Mouse (Mus musculus) embryonic facial prominence, embryonic 12.5 days (tissue): ENCODE measurements around the gene Sdccag8. TPM values are rescaled to one million over a fixed set of nuclear protein-coding genes. Genes with fewer than 3 reads are reported as not detected.
"Not testable (repeated sequence)": the region's sequence is repeated elsewhere in the genome, so short reads cannot be mapped to it uniquely, and the experiment has no call there.

Source experiments
- ATAC-seq: fragments of 200-750 bp; cut with Nextera tagmentation; 2 replicates; pipeline ENCODE4 v1.8.0; 2017; ENCODE audit not compliant: insufficient number of reproducible peaks, insufficient read depth, low FRiP score, low TSS enrichment
- H3K27ac ChIP-seq: fragments of 300-500 bp; sonication (generic); 2 replicates; pipeline ENCODE4 v1.5.1; 2016; ENCODE audit warnings: mild to moderate bottlenecking
- H3K27me3 ChIP-seq: fragments of 300-500 bp; sonication (generic); 2 replicates; pipeline ENCODE4 v1.6.1; 2016; ENCODE audit warnings: mild to moderate bottlenecking, moderate library complexity
- H3K36me3 ChIP-seq: fragments of 300-500 bp; sonication (generic); 2 replicates; pipeline ENCODE4 v1.6.1; 2016; ENCODE audit warnings: mild to moderate bottlenecking
- H3K4me1 ChIP-seq: fragments of 300-500 bp; sonication (generic); 2 replicates; pipeline ENCODE4 v1.6.1; 2016
- H3K4me2 ChIP-seq: fragments of 300-500 bp; sonication (generic); replicated peaks from 2 replicates; pipeline ENCODE4 v1.6.1; 2016; ENCODE audit warnings: mild to moderate bottlenecking, moderate library complexity
- H3K4me3 ChIP-seq: fragments of 300-500 bp; sonication (generic); 2 replicates; pipeline ENCODE4 v1.5.1; 2016; ENCODE audit warnings: mild to moderate bottlenecking
- H3K9ac ChIP-seq: fragments of 300-500 bp; sonication (generic); 2 replicates; pipeline ENCODE4 v1.6.1; 2016; ENCODE audit warnings: mild to moderate bottlenecking, moderate library complexity
- H3K9me3 ChIP-seq: fragments of 300-500 bp; sonication (generic); 2 replicates; pipeline ENCODE4 v1.6.1; 2016; ENCODE audit warnings: mild to moderate bottlenecking, moderate library complexity
- WGBS: fragments of 180-500 bp; shearing (Covaris S2); methylation state at CpG from one replicate; pipeline ENCODE4 v1.1.7; 2016; 5-methylcytosine and 5-hydroxymethylcytosine counted together
- polyA plus RNA-seq: library from polyadenylated mRNA; unstranded; fragments of >200 nt; fragmentation: Nextera tagmentation; extraction: Ambion mirVana; gene quantifications from 2 replicates; pipeline ENCODE4 v1.2.1, GENCODE M21; 2016

The Sdccag8 gene
- polyA plus RNA-seq, 1 experiment from 2014 or later: 17.0 TPM

GRCm38 (mm10) chr1:176832071-176832470 is 17.6 kb downstream of the Sdccag8 start:
- H3K36me3 ChIP-seq: no peaks in the 10 kb centered on the region
- no peak overlapping the region for H3K4me2 ChIP-seq
- no peak overlapping the region for H3K4me3 ChIP-seq
- 77% methylated on average over 2 of the region's 2 CpGs for WGBS
- 0 out of 2 replicates have a peak, but pooled peaks cover 8% of the 10 kb centered on the region for H3K4me1 ChIP-seq
- H3K27me3 ChIP-seq: 0 out of 2 replicates have a peak, but pooled peaks cover 3% of the 10 kb centered on the region
- H3K9ac ChIP-seq: no peak overlapping the region
- H3K9me3 ChIP-seq: no peaks in the 10 kb centered on the region
- H3K27ac ChIP-seq: no peak overlapping the region
- no peak for ATAC-seq

DNA sequence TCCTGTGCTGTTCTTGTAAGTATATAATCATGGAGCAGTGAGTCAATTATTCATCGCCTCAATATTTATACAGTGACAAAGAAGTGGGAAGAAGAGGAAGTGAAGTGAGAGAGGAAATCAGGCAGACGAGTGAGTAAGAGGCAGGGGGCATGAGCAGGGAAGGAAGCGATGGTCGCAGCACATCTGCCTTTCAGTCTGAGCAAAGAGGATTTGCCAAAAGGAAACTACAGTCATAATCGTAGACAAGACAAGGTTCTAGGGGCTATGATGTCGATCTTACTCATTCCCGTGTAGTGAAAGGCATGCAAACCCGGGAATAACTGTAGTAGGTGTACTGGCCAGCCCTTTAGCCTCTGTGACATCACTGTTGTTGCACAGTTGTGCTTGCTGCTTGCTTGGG is 18.1 kb downstream of the Sdccag8 start:
- H3K4me3 ChIP-seq: no peak overlapping the region
- H3K27me3 ChIP-seq: 0 out of 2 replicates have a peak, but pooled peaks cover 3% of the 10 kb centered on the region
- 0 out of 2 replicates have a peak, but pooled peaks cover 8% of the 10 kb centered on the region for H3K4me1 ChIP-seq
- no peaks in the 10 kb centered on the region for H3K36me3 ChIP-seq
- no peaks in the 10 kb centered on the region for H3K9me3 ChIP-seq
- no peak overlapping the region for H3K4me2 ChIP-seq
- no peak for ATAC-seq
- H3K27ac ChIP-seq: no peak overlapping the region
- H3K9ac ChIP-seq: no peak overlapping the region
- 82% methylated on average over 8 of the region's 8 CpGs for WGBS

- H3K4me1 ChIP-seq: 0 out of 2 replicates have a peak, but pooled peaks cover 8% of the 10 kb centered on the region
- H3K27me3 ChIP-seq: 0 out of 2 replicates have a peak, but pooled peaks cover 3% of the 10 kb centered on the region
- no peaks in the 10 kb centered on the region for H3K9me3 ChIP-seq
- H3K9ac ChIP-seq: no peak overlapping the region
- no peak overlapping the region for H3K4me2 ChIP-seq
- no peak overlapping the region for H3K4me3 ChIP-seq
- no peak for ATAC-seq
- no peaks in the 10 kb centered on the region for H3K36me3 ChIP-seq
- H3K27ac ChIP-seq: no peak overlapping the region
These were observed 18.8 kb downstream of the Sdccag8 start for GRCm38 (mm10) chr1:176833257-176833656.

- ATAC-seq: no peak
- H3K4me2 ChIP-seq: no peak overlapping the region
- no peaks in the 10 kb centered on the region for H3K9me3 ChIP-seq
- H3K36me3 ChIP-seq: no peaks in the 10 kb centered on the region
- no peak overlapping the region for H3K27ac ChIP-seq
- H3K4me3 ChIP-seq: no peak overlapping the region
- H3K4me1 ChIP-seq: 0 out of 2 replicates have a peak, but pooled peaks cover 8% of the 10 kb centered on the region
- 77% methylated on average over 3 of the region's 3 CpGs for WGBS
- 0 out of 2 replicates have a peak, but pooled peaks cover 3% of the 10 kb centered on the region for H3K27me3 ChIP-seq
- no peak overlapping the region for H3K9ac ChIP-seq
These were observed 19.5 kb downstream of the Sdccag8 start for GRCm38 (mm10) chr1:176833948-176834347.

DNA sequence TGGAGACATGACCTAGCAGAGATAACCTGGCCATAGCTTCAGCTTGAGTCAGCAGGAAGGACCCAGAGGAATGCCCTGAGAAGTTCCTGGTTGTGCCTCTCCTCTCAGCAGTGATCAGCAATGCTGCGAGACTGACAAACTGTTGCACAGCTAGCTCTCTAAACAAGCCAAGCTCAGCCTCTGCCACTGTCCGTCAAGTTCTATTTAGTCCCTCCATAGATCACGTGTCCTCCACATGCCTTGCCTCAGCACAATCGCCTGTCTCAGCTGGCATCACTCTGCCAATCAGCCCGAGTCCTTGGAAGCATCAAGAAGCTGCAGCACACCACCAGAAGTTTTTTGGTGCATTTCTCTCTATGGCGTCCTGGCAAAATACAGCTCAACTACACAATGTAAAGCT is 20.4 kb downstream of the Sdccag8 start:
- H3K27ac ChIP-seq: no peak overlapping the region
- H3K4me3 ChIP-seq: peak overlapping the region; percentile 42; the same call in 1 of the 2 replicates
- 0 out of 2 replicates have a peak, but pooled peaks cover 8% of the 10 kb centered on the region for H3K4me1 ChIP-seq
- no peaks in the 10 kb centered on the region for H3K36me3 ChIP-seq
- WGBS: 54% methylated on average over 6 of the region's 6 CpGs
- H3K4me2 ChIP-seq: peak overlapping the region; percentile 92; the same call in 1 of the 2 replicates
- no peaks in the 10 kb centered on the region for H3K9me3 ChIP-seq
- H3K27me3 ChIP-seq: 0 out of 2 replicates have a peak, but pooled peaks cover 3% of the 10 kb centered on the region
- ATAC-seq: no peak
- no peak overlapping the region for H3K9ac ChIP-seq

GRCm38 (mm10) chr1:176835501-176836294 is 21.2 kb downstream of the Sdccag8 start:
- no peaks in the 10 kb centered on the region for H3K36me3 ChIP-seq
- H3K27me3 ChIP-seq: 0 out of 2 replicates have a peak, but pooled peaks cover 3% of the 10 kb centered on the region
- no peak overlapping the region for H3K27ac ChIP-seq
- no peak; the same call in 1 of the 2 replicates for ATAC-seq
- peak overlapping the region; percentile 58 for H3K9ac ChIP-seq
- 2% methylated on average over 41 of the region's 41 CpGs for WGBS
- no peaks in the 10 kb centered on the region for H3K9me3 ChIP-seq
- 0 out of 2 replicates have a peak, but pooled peaks cover 8% of the 10 kb centered on the region for H3K4me1 ChIP-seq
- peak overlapping the region; percentile 92 for H3K4me2 ChIP-seq
- peak overlapping the region; percentile 42 for H3K4me3 ChIP-seq

- H3K27me3 ChIP-seq, H3K9ac ChIP-seq, H3K27ac ChIP-seq, H3K9me3 ChIP-seq, H3K4me2 ChIP-seq, H3K4me3 ChIP-seq, H3K36me3 ChIP-seq, ATAC-seq, H3K4me1 ChIP-seq: not testable (repeated sequence)
- WGBS: 74% methylated on average over 7 of the region's 7 CpGs
These were observed 22.1 kb downstream of the Sdccag8 start for GRCm38 (mm10) chr1:176836562-176836961.

DNA sequence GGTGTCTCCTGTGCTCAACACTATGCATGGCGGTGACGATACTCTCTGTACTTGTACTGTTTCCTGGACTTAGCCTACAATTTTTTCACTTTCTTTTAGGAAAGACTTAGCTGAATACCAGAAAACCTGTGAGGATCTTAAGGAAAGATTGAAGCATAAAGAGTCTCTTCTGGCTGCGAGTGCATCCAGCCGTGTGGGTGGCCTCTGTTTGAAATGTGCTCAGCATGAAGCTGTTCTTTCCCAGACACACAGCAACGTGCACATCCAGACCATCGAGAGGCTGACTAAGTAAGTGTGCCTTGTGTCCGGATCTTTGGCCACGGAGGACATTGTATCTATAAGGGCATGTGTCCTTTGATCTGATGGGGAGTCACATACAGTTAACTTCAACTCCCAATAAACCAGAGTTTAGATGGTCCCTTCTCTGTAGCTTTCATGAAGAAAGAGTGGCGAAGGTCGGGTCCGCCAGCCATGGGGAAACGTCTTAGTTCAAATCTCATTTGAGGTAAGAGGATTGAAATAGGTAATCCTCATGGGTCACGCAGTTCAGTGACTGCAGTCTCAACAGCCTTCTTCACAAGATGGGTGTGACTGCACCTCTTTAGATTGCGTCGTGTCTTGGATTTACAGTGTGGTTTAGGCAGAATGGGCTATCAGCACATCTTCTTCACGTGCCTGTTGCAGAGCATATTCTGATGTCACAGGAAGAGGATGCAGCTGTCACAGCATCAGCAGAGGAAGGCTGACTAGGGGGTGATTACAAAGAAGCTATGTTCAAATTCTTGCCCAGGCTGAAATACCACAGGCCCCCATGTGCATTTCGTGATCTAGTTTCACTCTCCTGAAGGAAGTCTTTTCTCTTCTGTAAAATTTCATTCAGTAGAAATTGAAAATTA is 30.9 kb downstream of the Sdccag8 start:
- Histone ChIP-seq H3K9ac (no peak overlapping the region), H3K4me2 (no peak overlapping the region), H3K27ac (no peak overlapping the region), H3K36me3 (peaks cover 6% of the 10 kb centered on the region; the same call in 1 of the 2 replicates), H3K4me3 (no peak overlapping the region), H3K27me3 (no peaks in the 10 kb centered on the region), H3K4me1 (no peaks in the 10 kb centered on the region), H3K9me3 (no peaks in the 10 kb centered on the region)
- WGBS: 76% methylated on average over 17 of the region's 17 CpGs
- no peak for ATAC-seq

GRCm38 (mm10) chr1:176847118-176847859 is 32.8 kb downstream of the Sdccag8 start:
- no peak for ATAC-seq
- WGBS: 84% methylated on average over 10 of the region's 10 CpGs
- H3K27ac ChIP-seq: no peak overlapping the region

GRCm38 (mm10) chr1:176848613-176849290 is 34.3 kb downstream of the Sdccag8 start:
- H3K36me3 ChIP-seq: peaks cover 12% of the 10 kb centered on the region; the same call in 1 of the 2 replicates
- no peak overlapping the region for H3K4me2 ChIP-seq
- H3K4me1 ChIP-seq: no peaks in the 10 kb centered on the region
- ATAC-seq: no peak
- H3K4me3 ChIP-seq: no peak overlapping the region
- H3K27me3 ChIP-seq: no peaks in the 10 kb centered on the region
- WGBS: 66% methylated on average over 11 of the region's 11 CpGs
- 0 out of 2 replicates have a peak, but pooled peaks cover 5% of the 10 kb centered on the region for H3K9me3 ChIP-seq
- no peak overlapping the region for H3K27ac ChIP-seq
- H3K9ac ChIP-seq: no peak overlapping the region

More at GRCm38 (mm10) chr1:176847118-176847859, 32.8 kb downstream of the Sdccag8 start:
- no peak overlapping the region for H3K4me3 ChIP-seq
- H3K4me2 ChIP-seq: no peak overlapping the region
- peaks cover 7% of the 10 kb centered on the region; the same call in 1 of the 2 replicates for H3K36me3 ChIP-seq
- no peaks in the 10 kb centered on the region for H3K27me3 ChIP-seq
- H3K9me3 ChIP-seq: 0 out of 2 replicates have a peak, but pooled peaks cover under 1% of the 10 kb centered on the region
- H3K4me1 ChIP-seq: no peaks in the 10 kb centered on the region
- H3K9ac ChIP-seq: no peak overlapping the region
